Mouse (Mus musculus) G1E (cell line): ENCODE data around the gene Tmem181a.
"Not testable (repeated sequence)": the region's sequence is repeated elsewhere in the genome, so short reads cannot be mapped to it uniquely, and the experiment has no call there.

Experiments used
- CTCF ChIP-seq: IDR thresholded peaks from 2 replicates; pipeline ENCODE4 v1.5.1; 2012; ENCODE audit warnings: low read depth, low read length, inconsistent platforms, mixed read lengths
- GATA2 ChIP-seq: IDR thresholded peaks from 2 replicates; pipeline ENCODE4 v1.6.1; 2012; ENCODE audit warnings: low read depth, low read length, inconsistent platforms, borderline replicate concordance
- POLR2AphosphoS5 ChIP-seq: IDR thresholded peaks from 2 replicates; pipeline ENCODE4 v1.6.1; 2012; ENCODE audit warnings: low read depth, low read length, inconsistent platforms; ENCODE audit not compliant: insufficient replicate concordance

DNA sequence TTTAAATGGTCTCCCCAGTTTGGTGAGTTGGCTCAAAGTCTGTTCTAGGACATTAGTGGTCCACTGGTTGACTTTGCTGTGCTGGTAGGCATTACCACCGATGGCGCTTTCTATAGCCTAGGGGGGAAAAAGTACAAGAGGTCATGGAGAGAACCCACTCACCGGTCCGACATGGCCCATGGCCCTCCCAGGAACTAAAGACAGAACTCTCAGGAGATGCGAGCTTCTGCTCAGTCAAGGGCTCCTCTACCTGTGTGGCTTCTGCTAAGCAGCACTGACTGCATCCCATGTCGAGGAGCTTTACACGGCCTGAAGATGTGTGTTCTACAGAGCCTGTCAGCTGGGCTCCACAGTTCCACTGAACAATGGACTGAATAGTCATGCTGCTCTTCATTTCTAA, 55.1 kb downstream of the Tmem181a start:
- TF ChIP-seq CTCF, GATA2, POLR2AphosphoS5: not testable (repeated sequence)
